Comparison of ENCODE assay signal across 16 mouse cellular contexts in the genomic region with DNA sequence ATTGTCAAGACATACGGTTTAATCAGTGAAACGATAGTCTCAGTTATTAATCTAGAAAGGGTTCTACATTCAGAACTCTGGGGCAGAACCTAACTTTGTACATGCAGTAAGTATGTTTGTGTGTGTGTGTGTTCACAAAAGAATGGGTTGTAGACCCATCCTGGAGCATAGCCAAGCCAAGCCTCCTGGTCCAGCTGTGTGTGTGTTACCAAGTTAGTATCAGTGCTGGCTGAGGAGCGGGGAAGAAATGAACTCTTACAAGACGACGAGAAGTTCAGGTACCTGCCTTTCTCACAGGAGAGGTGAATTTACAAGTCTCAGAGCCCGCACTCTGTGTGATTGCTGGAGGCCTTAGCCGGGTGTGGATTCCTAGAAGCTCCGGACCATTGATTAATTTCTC.
"Had no signal": no experiment of that assay in that cellular context is flagged by ENCODE, and none has a peak within 500 bp of the region (broad histone marks: within the 10 kb centered on the region; RNA-seq: fewer than 3 reads in every experiment).

No protein-coding gene starts in this region.

- H3K9ac ChIP-seq: neural tube, embryonic 12.5 days; neural tube, embryonic 13.5 days; neural tube, embryonic 15.5 days; stomach, embryonic 15.5 days had no signal

- H3K27ac ChIP-seq: neural tube, embryonic 12.5 days; neural tube, embryonic 13.5 days; neural tube, embryonic 15.5 days; stomach, embryonic 15.5 days had no signal

- H3K36me3 ChIP-seq: neural tube, embryonic 13.5 days; neural tube, embryonic 15.5 days; stomach, embryonic 15.5 days had no signal

- H3K4me3 ChIP-seq: neural tube, embryonic 12.5 days; neural tube, embryonic 13.5 days; neural tube, embryonic 15.5 days; stomach, embryonic 15.5 days had no signal

- H3K9me3 ChIP-seq: neural tube, embryonic 12.5 days; neural tube, embryonic 13.5 days; neural tube, embryonic 15.5 days; stomach, embryonic 15.5 days had no signal

- H3K4me1 ChIP-seq: neural tube, embryonic 12.5 days had no signal

- H3K4me2 ChIP-seq: neural tube, embryonic 12.5 days; neural tube, embryonic 13.5 days; neural tube, embryonic 15.5 days; stomach, embryonic 15.5 days had no signal

- H3K27me3 ChIP-seq: neural tube, embryonic 12.5 days; neural tube, embryonic 13.5 days; neural tube, embryonic 15.5 days; stomach, embryonic 15.5 days had no signal

- DNase-seq: retina, postnatal 1 day; right cerebral cortex, adult 18-20 months; right cerebral cortex, postnatal 14 days; right cerebral cortex, postnatal 25 days; right cerebral cortex, postnatal 4 days; spleen, adult 18-20 months; thymus, adult 18-20 months; thymus, adult 2 months; thymus, postnatal 14 days; thymus, postnatal 25 days; thymus, postnatal 36 days; thymus, postnatal 4 days had no signal
